Mouse (Mus musculus): ENCODE data around the gene Fbxo4. TPM values are rescaled to one million over a fixed set of nuclear protein-coding genes. Genes with fewer than 3 reads are reported as not detected.

Gene Fbxo4
- polyA plus RNA-seq, 2 experiments = 2.0 to 2.8 TPM

DNA sequence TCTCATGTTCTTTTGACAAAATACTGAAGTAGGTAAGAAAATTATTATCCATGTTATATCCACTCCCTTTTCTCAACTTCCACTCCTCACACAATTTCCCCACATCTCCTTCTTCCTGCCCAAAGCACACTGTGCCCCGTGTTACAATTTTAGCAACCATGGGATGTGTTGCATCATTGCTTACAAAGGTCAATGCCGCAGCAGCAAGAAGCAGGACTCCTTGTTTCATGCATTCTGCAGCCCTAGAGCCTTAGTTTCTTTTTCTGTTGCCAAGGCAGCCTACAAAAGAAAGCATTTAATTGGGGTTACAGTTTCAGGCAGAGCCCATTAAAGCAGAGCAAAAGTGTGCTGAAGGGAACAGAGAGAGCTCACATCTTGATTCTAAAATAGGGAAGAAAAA is 24.4 kb downstream of the Fbxo4 start:
- Histone ChIP-seq H3K4me1 (replicated peaks; ENCODE audit: control insufficient read depth in 2 of 2, insufficient read depth in 2 of 2, low read length in 1 of 2) (no peaks in the 10 kb centered on the region), H3K36me3 (replicated peaks; ENCODE audit: control insufficient read depth, insufficient read depth, low read depth) (no peaks in the 10 kb centered on the region), H3K4me3 (ENCODE audit: insufficient read depth in 1 of 2, low read depth in 2 of 2, low read length in 2 of 2) (no peak overlapping the region), H3K27me3 (ENCODE audit: control insufficient read depth, insufficient read depth, low read length) (no peaks in the 10 kb centered on the region), H3K4me2 (ENCODE audit: low read depth) (no peak overlapping the region), H3K27ac (no peak overlapping the region), H3K9me3 (ENCODE audit: control insufficient read depth, low read length) (no peaks in the 10 kb centered on the region), H3K9ac (replicated peaks) (no peak overlapping the region)
- 42% methylated on average over 2 of the region's 2 CpGs for WGBS (ENCODE audit: insufficient replicate concordance)
- no peak for DNase-seq (ENCODE audit: low read depth in 3 of 3, low spot score in 3 of 3)
- no peak for TF ChIP-seq EP300 (IDR thresholded peaks at IDR 0.05; ENCODE audit: low read depth)
- no peak for TF ChIP-seq CTCF (IDR thresholded peaks at IDR 0.05; ENCODE audit: low read depth)
- ATAC-seq (ENCODE audit: insufficient read depth) = no peak

DNA sequence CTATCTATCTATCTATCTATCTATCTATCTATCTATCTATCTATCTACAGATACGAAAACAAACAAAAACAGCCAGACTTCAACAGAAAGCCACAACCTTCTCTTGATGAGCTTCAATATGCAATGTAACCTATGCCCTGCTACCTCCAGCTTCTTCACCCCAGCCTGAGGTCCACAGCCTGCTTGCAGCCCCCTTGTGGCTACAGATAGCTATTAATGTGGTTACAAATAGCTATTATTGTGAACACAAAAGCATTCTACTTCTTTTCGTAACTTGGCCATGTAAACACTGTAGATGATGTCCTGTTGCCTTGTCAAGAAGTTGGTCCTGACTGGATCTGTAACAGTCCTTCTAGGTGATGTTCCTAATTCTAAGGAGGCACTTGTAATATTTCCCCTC is 41.2 kb downstream of the Fbxo4 start:
- Histone ChIP-seq H3K4me3 (ENCODE audit: insufficient read depth in 1 of 2, low read depth in 2 of 2, low read length in 2 of 2) (no peak overlapping the region), H3K27ac (no peak overlapping the region), H3K9me3 (ENCODE audit: control insufficient read depth, low read length) (no peaks in the 10 kb centered on the region), H3K36me3 (replicated peaks; ENCODE audit: control insufficient read depth, insufficient read depth, low read depth) (no peaks in the 10 kb centered on the region), H3K4me2 (ENCODE audit: low read depth) (no peak overlapping the region), H3K9ac (replicated peaks) (no peak overlapping the region), H3K4me1 (replicated peaks; ENCODE audit: control insufficient read depth in 2 of 2, insufficient read depth in 2 of 2, low read length in 1 of 2) (no peaks in the 10 kb centered on the region), H3K27me3 (ENCODE audit: control insufficient read depth, insufficient read depth, low read length) (no peaks in the 10 kb centered on the region)
- no peak for ATAC-seq (ENCODE audit: insufficient read depth)
- 55% methylated on average over 2 of the region's 2 CpGs for WGBS (ENCODE audit: insufficient replicate concordance)
- TF ChIP-seq EP300 (IDR thresholded peaks at IDR 0.05; ENCODE audit: low read depth) = no peak
- DNase-seq (ENCODE audit: low read depth in 3 of 3, low spot score in 3 of 3) = no peak

DNA sequence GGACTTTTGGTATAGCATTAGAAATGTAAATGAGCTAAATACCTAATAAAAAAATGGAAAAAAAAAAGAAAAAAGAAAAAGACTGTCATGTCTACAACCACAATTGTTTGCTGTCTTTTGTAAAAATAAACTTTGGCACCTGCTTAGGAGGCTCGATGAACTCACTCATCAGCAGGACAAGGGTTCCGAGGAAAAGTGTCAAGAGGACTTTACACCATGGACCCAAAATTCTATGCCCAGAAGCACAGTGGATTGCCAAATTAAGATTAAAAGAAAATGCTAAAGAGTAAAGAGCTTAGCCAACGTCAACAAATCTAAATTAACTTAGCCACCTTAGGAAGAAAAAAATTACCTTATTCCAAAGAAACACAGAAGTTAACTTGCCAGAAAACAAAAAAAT is 43.3 kb downstream of the Fbxo4 start:
- H3K4me1 ChIP-seq (replicated peaks; ENCODE audit: control insufficient read depth in 2 of 2, insufficient read depth in 2 of 2, low read length in 1 of 2) = no peaks in the 10 kb centered on the region
- DNase-seq (ENCODE audit: low read depth in 3 of 3, low spot score in 3 of 3) = no peak
- no peaks in the 10 kb centered on the region for H3K27me3 ChIP-seq (ENCODE audit: control insufficient read depth, insufficient read depth, low read length)
- no peak overlapping the region for H3K4me2 ChIP-seq (ENCODE audit: low read depth)
- no peak overlapping the region for H3K4me3 ChIP-seq (ENCODE audit: insufficient read depth in 1 of 2, low read depth in 2 of 2, low read length in 2 of 2)
- no peak for ATAC-seq (ENCODE audit: insufficient read depth)
- H3K36me3 ChIP-seq (replicated peaks; ENCODE audit: control insufficient read depth, insufficient read depth, low read depth) = no peaks in the 10 kb centered on the region
- no peaks in the 10 kb centered on the region for H3K9me3 ChIP-seq (ENCODE audit: control insufficient read depth, low read length)
- no peak overlapping the region for H3K27ac ChIP-seq
- 70% methylated on average over 3 of the region's 3 CpGs for WGBS (ENCODE audit: insufficient replicate concordance)
- no peak overlapping the region for H3K9ac ChIP-seq (replicated peaks)
- TF ChIP-seq CTCF (IDR thresholded peaks at IDR 0.05; ENCODE audit: low read depth) (no peak), EP300 (IDR thresholded peaks at IDR 0.05; ENCODE audit: low read depth) (no peak)

DNA sequence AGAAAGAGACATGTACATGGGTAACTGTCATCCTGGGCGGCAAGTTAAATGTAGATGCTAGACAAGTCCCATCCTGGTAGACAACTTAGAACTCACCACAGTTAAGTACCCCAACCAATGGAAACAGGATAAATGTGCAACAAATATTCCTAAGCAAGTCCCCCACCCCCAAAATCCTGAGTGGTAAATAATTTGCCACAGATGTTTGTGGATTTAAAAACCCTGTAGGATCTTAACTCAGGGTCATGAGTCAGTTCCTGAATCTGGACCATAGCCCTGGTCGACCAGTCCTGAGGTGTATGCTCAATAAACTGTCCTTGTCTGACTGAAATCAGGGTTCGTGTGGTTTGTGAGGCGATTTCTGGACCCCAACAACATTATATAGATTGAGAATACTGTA is 45.9 kb downstream of the Fbxo4 start:
- H3K36me3 ChIP-seq (replicated peaks; ENCODE audit: control insufficient read depth, insufficient read depth, low read depth) = no peaks in the 10 kb centered on the region
- no peak overlapping the region for H3K4me3 ChIP-seq (ENCODE audit: insufficient read depth in 1 of 2, low read depth in 2 of 2, low read length in 2 of 2)
- TF ChIP-seq CTCF (IDR thresholded peaks at IDR 0.05; ENCODE audit: low read depth) = no peak
- TF ChIP-seq EP300 (IDR thresholded peaks at IDR 0.05; ENCODE audit: low read depth) = no peak

DNA sequence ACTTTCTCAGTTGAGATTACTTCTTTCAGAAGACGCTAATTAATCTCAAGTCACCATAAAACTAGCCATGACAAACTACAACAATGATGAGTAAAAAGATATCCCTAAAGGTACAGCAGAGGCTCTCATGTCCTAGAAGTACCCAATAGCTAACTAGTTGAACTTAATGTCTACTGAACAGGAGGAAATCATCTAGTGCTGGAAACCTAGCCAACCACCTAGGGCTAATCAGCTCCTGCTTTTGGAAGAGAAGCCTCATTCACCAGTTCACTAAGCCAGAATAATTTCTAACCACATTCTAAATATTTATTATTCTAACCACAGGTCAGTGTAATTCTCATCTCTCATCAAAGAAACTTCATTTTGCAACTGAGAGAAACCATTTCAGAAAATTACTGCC is 47.4 kb downstream of the Fbxo4 start:
- no peaks in the 10 kb centered on the region for H3K4me1 ChIP-seq (replicated peaks; ENCODE audit: control insufficient read depth in 2 of 2, insufficient read depth in 2 of 2, low read length in 1 of 2)
- ATAC-seq (ENCODE audit: insufficient read depth) = no peak
- WGBS (ENCODE audit: insufficient replicate concordance) = 68% methylated on average over 1 of the region's 1 CpGs
- DNase-seq (ENCODE audit: low read depth in 3 of 3, low spot score in 3 of 3) = no peak
- no peak overlapping the region for H3K4me3 ChIP-seq (ENCODE audit: insufficient read depth in 1 of 2, low read depth in 2 of 2, low read length in 2 of 2)
- no peak overlapping the region for H3K27ac ChIP-seq
- no peak overlapping the region for H3K4me2 ChIP-seq (ENCODE audit: low read depth)
- no peak for TF ChIP-seq EP300 (IDR thresholded peaks at IDR 0.05; ENCODE audit: low read depth)
- no peak for TF ChIP-seq CTCF (IDR thresholded peaks at IDR 0.05; ENCODE audit: low read depth)
- H3K9ac ChIP-seq (replicated peaks) = no peak overlapping the region
- no peaks in the 10 kb centered on the region for H3K27me3 ChIP-seq (ENCODE audit: control insufficient read depth, insufficient read depth, low read length)
- no peaks in the 10 kb centered on the region for H3K36me3 ChIP-seq (replicated peaks; ENCODE audit: control insufficient read depth, insufficient read depth, low read depth)
- no peaks in the 10 kb centered on the region for H3K9me3 ChIP-seq (ENCODE audit: control insufficient read depth, low read length)

More for the DNA sequence above, 45.9 kb downstream of the Fbxo4 start:
- Histone ChIP-seq H3K27ac (no peak overlapping the region), H3K9me3 (ENCODE audit: control insufficient read depth, low read length) (no peaks in the 10 kb centered on the region), H3K9ac (replicated peaks) (no peak overlapping the region), H3K27me3 (ENCODE audit: control insufficient read depth, insufficient read depth, low read length) (no peaks in the 10 kb centered on the region), H3K4me1 (replicated peaks; ENCODE audit: control insufficient read depth in 2 of 2, insufficient read depth in 2 of 2, low read length in 1 of 2) (no peaks in the 10 kb centered on the region), H3K4me2 (ENCODE audit: low read depth) (no peak overlapping the region)
- ATAC-seq (ENCODE audit: insufficient read depth) (no peak), DNase-seq (ENCODE audit: low read depth in 3 of 3, low spot score in 3 of 3) (no peak)
- 60% methylated on average over 4 of the region's 4 CpGs for WGBS (ENCODE audit: insufficient replicate concordance)

Other genes starting within 250 kb of the Fbxo4 start
- gene AW549877, start 16.2 kb upstream of the Fbxo4 start, polyA plus RNA-seq (2012; rRNA removed) = 7.0 and 7.2 TPM in 2 replicates
- gene AW549877, start 16.2 kb upstream of the Fbxo4 start, polyA plus RNA-seq (2014; fragmentation: Nextera tagmentation; extraction: Ambion mirVana) = 6.6 and 7.4 TPM in 2 replicates
- gene Oxct1, start 46.8 kb upstream of the Fbxo4 start, polyA plus RNA-seq (2012; rRNA removed) = 5.8 and 9.4 TPM in 2 replicates
- 24.4 and 31.5 TPM in 2 replicates for gene Oxct1, start 46.8 kb upstream of the Fbxo4 start, polyA plus RNA-seq (2014; fragmentation: Nextera tagmentation; extraction: Ambion mirVana)

Measured in liver, embryonic 14.5 days (tissue).